Mouse (Mus musculus) fibroblast of lung, adult 2 months (primary cell): ENCODE measurements around the gene Ipo11.

ENCODE experiments used
- DNase-seq: peaks from one replicate; pipeline ENCODE4 v3.0.0-alpha.2; 2011; ENCODE audit warnings: low read depth

The Ipo11 gene

GRCm38 (mm10) chr13:106813519-106813918, 123.2 kb downstream of the Ipo11 start:
- no peak for DNase-seq

- DNase-seq = no peak
Measured at GRCm38 (mm10) chr13:106813087-106813486, 123.7 kb downstream of the Ipo11 start.

GRCm38 (mm10) chr13:106810156-106810555, 126.6 kb downstream of the Ipo11 start:
- no peak for DNase-seq

- DNase-seq = no peak
Measured at GRCm38 (mm10) chr13:106808821-106809220, 127.9 kb downstream of the Ipo11 start.

GRCm38 (mm10) chr13:106808315-106808714, 128.4 kb downstream of the Ipo11 start:
- DNase-seq = no peak

GRCm38 (mm10) chr13:106807303-106807702, 129.5 kb downstream of the Ipo11 start:
- no peak for DNase-seq

- DNase-seq = no peak
Measured at GRCm38 (mm10) chr13:106805146-106805545, 131.6 kb downstream of the Ipo11 start.

GRCm38 (mm10) chr13:106798026-106798425, 138.7 kb downstream of the Ipo11 start:
- no peak for DNase-seq

- no peak for DNase-seq
Measured at GRCm38 (mm10) chr13:106788817-106789216, 147.9 kb downstream of the Ipo11 start.

- DNase-seq = no peak
Measured at GRCm38 (mm10) chr13:106768807-106769206, 168.0 kb downstream of the Ipo11 start.

- DNase-seq = no peak
Measured at GRCm38 (mm10) chr13:106762611-106763010, 174.1 kb downstream of the Ipo11 start.

- no peak for DNase-seq
Measured at GRCm38 (mm10) chr13:106761661-106762060, 175.1 kb downstream of the Ipo11 start.

- DNase-seq = no peak
Measured at GRCm38 (mm10) chr13:106760232-106760875, 176.4 kb downstream of the Ipo11 start.

GRCm38 (mm10) chr13:106755892-106756291, 180.9 kb downstream of the Ipo11 start:
- DNase-seq = no peak

GRCm38 (mm10) chr13:106754216-106754615, 182.5 kb downstream of the Ipo11 start:
- DNase-seq = no peak

- DNase-seq = no peak
Measured at GRCm38 (mm10) chr13:106751951-106752350, 184.8 kb downstream of the Ipo11 start.

- no peak for DNase-seq
Measured at GRCm38 (mm10) chr13:106746823-106747222, 189.9 kb downstream of the Ipo11 start.

- DNase-seq = no peak
Measured at GRCm38 (mm10) chr13:106745201-106745600, 191.6 kb downstream of the Ipo11 start.
